Mouse (Mus musculus): ENCODE measurements around the gene Mki67. TPM values are rescaled to one million over a fixed set of nuclear protein-coding genes. Genes with fewer than 3 reads are reported as not detected.

Mki67 gene
- 50.8 and 67.1 TPM in 2 replicates for polyA plus RNA-seq (2014; fragmentation: Nextera tagmentation; extraction: Ambion mirVana)

DNA sequence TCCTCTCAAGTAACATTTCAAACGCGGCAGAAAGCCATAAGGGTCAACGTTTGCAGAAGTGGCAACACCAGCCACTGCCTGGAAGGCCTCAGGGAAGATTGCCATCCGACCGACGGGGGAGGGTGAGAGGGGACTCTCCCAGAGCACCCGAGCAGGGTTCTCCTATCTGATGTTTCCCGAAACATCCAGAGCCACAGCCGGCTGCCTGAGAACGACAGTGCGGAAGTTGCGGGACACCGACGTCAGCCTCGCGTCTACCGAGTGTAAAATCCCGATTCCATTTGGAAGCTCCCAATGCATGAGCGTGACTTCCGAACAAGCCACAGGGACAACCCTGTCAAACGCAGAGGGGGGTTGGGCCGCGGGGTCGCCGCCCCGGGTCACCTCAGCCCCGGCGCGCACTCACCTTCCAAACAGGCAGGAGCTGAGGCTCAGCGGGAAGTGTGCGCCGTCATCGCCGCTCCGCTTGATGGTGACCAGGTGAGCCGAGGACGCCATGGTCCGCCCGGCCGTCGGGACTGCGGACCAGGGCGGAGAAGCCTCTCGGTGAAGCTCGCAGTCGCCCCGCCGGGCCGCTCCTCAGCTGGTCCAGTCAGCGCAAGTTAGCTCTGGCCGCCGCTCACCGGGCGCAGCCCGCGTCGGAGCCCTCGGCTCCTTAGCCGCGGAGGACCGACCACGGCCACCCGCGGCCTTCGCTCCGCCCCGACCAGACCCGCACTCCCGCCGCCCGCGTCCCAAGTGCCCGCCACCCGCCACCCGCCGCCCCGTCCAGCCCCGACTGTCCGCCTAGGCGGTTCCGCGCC is at the start of gene Mki67:
Gene Mki67 (minus strand): TSS at position 720 of the 803 bp plus-strand sequence.
- ATAC-seq (ENCODE audit: low FRiP score, low TSS enrichment) = peak; percentile 71
- H3K27me3 ChIP-seq (ENCODE audit: control insufficient read depth, insufficient read depth, low read length) = no peaks in the 10 kb centered on the region
- H3K27ac ChIP-seq (ENCODE audit: low read depth, low read length) = peak within 1 kb of the TSS; percentile 79
- no peaks in the 10 kb centered on the region for H3K9me3 ChIP-seq (ENCODE audit: control insufficient read depth, low read length)
- peaks cover 11% of the 10 kb centered on the region; the same call in 1 of the 2 replicates for H3K4me1 ChIP-seq (ENCODE audit: control insufficient read depth, insufficient read depth, low read length)
- H3K9ac ChIP-seq (ENCODE audit: low read depth, low read length) = peak within 1 kb of the TSS; percentile 95
- H3K4me2 ChIP-seq (replicated peaks; ENCODE audit: low read depth, low read length) = peak within 1 kb of the TSS; percentile 57
- peaks cover 3% of the 10 kb centered on the region for H3K36me3 ChIP-seq (ENCODE audit: control insufficient read depth, insufficient read depth, low read length)
- H3K4me3 ChIP-seq (ENCODE audit: low read length) = peak within 1 kb of the TSS; percentile 97
- under 1% methylated on average over 74 of the region's 82 CpGs for WGBS

DNA sequence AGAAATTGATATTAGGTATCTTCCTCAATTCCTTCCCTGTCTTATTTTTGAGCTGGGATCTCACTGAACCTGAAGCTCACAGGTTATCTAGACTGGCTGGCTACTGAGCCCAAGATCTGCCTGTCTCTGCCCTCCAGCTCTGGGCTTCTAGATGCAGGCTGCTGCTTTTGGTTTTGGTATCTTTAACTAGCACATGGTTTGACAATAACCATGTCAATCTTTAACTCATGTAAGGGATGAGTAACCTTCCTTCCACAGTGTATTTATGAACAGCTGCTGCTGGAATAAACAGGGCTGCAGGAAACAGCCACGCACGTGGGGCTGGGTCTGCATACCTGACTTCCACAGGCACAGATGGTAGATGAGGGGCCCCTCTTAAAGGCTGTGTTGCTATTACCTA is 47.1 kb upstream of the Mki67 start:
- Histone ChIP-seq H3K27me3 (ENCODE audit: control insufficient read depth, insufficient read depth, low read length) (no peaks in the 10 kb centered on the region), H3K36me3 (ENCODE audit: control insufficient read depth, insufficient read depth, low read length) (no peaks in the 10 kb centered on the region), H3K4me1 (ENCODE audit: control insufficient read depth, insufficient read depth, low read length) (no peaks in the 10 kb centered on the region), H3K4me3 (ENCODE audit: low read length) (no peak overlapping the region), H3K9me3 (ENCODE audit: control insufficient read depth, low read length) (no peaks in the 10 kb centered on the region), H3K4me2 (replicated peaks; ENCODE audit: low read depth, low read length) (no peak overlapping the region), H3K9ac (ENCODE audit: low read depth, low read length) (no peak overlapping the region), H3K27ac (ENCODE audit: low read depth, low read length) (no peak overlapping the region)
- WGBS = 74% methylated on average over 2 of the region's 2 CpGs
- no peak for ATAC-seq (ENCODE audit: low FRiP score, low TSS enrichment)

DNA sequence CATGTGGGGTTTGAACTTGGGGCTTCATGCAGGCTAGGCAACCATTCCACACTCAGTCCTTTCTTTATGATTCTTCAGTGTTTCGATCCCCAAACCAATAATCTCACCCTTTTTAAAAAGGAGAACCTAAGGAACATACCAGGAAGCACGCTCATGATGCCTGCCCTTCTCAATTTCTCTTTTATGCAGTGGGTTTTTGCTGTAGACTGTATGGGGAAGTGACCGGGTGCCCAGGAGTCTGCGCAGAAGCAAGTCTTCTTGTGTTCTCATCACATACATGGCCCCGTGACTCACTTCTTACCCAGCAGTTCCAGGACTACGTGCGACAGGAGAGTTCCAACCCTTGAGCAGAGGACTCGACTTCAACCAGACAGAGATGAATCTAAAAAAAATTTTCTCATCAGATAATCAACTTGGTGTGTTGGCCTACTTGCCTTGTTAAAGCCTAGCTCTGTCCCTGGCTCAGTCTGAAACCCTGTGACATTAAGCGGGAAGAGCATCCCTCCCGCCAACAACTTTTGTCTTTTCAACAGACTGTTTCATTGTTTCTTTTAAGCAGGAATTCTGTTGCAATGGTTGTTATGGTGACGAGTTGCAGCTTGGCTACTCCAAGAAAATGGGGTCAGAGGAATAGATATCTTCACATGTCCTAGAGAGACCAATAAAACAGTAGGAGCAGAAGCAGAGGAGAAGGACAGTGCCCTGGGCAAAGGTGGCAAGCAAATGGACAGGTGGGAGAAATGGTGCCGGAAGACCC is 42.8 kb upstream of the Mki67 start:
- Histone ChIP-seq H3K9ac (ENCODE audit: low read depth, low read length) (no peak overlapping the region), H3K4me2 (replicated peaks; ENCODE audit: low read depth, low read length) (no peak overlapping the region), H3K4me1 (ENCODE audit: control insufficient read depth, insufficient read depth, low read length) (no peaks in the 10 kb centered on the region), H3K27me3 (ENCODE audit: control insufficient read depth, insufficient read depth, low read length) (no peaks in the 10 kb centered on the region), H3K4me3 (ENCODE audit: low read length) (no peak overlapping the region), H3K27ac (ENCODE audit: low read depth, low read length) (no peak overlapping the region), H3K36me3 (ENCODE audit: control insufficient read depth, insufficient read depth, low read length) (no peaks in the 10 kb centered on the region), H3K9me3 (ENCODE audit: control insufficient read depth, low read length) (no peaks in the 10 kb centered on the region)
- ATAC-seq (ENCODE audit: low FRiP score, low TSS enrichment) = no peak
- 88% methylated on average over 12 of the region's 12 CpGs for WGBS

DNA sequence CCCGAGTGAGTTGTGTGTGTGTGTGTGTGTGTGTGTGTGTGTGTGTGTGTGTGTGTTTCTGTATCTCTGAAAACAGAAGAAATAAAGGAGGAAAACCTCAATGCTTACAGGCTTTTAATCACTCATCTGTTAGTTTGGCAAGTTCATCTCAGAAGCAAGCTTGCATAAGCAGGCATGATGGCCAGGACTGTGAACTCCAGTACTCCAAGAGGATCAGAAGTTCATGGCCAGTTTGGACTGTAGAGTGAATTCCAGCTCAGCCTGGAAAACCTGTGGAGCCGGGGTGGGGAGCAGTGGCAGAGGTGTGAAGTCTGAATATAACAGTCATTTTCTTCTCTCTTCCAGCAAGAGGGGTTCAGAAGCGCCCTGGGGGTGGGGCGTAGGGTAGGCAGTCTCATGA is 42.0 kb upstream of the Mki67 start:
- Histone ChIP-seq H3K9me3 (ENCODE audit: control insufficient read depth, low read length) (no peaks in the 10 kb centered on the region), H3K36me3 (ENCODE audit: control insufficient read depth, insufficient read depth, low read length) (no peaks in the 10 kb centered on the region), H3K4me2 (replicated peaks; ENCODE audit: low read depth, low read length) (no peak overlapping the region), H3K4me1 (ENCODE audit: control insufficient read depth, insufficient read depth, low read length) (no peaks in the 10 kb centered on the region), H3K9ac (ENCODE audit: low read depth, low read length) (no peak overlapping the region), H3K27me3 (ENCODE audit: control insufficient read depth, insufficient read depth, low read length) (no peaks in the 10 kb centered on the region), H3K4me3 (ENCODE audit: low read length) (no peak overlapping the region), H3K27ac (ENCODE audit: low read depth, low read length) (no peak overlapping the region)
- WGBS = 75% methylated on average over 4 of the region's 4 CpGs
- no peak for ATAC-seq (ENCODE audit: low FRiP score, low TSS enrichment)

DNA sequence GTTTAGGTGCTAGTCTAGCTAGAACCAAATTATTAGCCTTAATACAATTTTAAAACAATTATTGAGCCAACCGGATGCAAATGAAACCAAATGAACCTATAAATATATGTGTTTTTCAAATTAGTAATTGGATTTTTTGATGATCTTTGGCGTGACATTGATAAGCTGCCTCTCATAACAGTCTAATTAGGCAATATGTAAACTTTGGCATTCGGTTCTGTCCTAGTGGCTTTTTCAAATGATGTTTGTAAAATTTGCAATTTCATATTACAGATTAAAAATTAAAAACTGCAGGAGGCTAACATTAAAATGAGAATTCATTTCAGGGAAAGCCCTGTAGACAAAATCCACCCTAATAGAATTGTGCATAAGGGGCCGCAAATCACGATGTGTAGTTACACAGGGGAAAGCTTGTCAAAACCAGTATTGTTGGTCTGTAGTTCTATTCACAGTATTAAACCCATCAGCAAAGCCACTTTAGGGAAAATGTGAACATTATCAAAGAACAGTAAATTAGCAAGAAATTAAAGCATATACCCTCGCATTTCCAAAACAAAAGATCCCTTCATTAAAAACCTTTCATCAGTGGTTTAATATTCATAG is 40.9 kb upstream of the Mki67 start:
- WGBS = 90% methylated on average over 6 of the region's 6 CpGs
- H3K4me2 ChIP-seq (replicated peaks; ENCODE audit: low read depth, low read length) = no peak overlapping the region
- ATAC-seq (ENCODE audit: low FRiP score, low TSS enrichment) = no peak

DNA sequence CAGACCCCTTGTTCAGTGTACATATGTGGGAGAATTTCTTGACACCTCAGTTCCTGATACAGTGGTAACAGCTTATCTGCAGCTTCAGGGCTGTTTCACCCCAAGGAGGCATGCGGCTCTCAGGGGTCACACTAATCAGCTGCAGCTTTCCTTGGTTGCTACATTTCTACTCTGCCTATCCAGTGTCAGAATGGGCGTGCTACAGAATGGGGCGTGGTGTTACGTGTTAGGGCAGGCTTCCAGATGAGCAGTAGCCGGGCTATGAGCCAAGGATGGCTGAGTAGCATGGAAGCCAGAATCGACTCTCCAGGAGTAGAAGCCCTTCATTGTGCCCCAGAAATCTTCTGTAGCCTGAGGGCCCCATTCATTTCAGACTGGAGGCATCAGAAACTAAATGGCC is 32.8 kb upstream of the Mki67 start:
- Histone ChIP-seq H3K4me2 (replicated peaks; ENCODE audit: low read depth, low read length) (no peak overlapping the region), H3K36me3 (ENCODE audit: control insufficient read depth, insufficient read depth, low read length) (no peaks in the 10 kb centered on the region), H3K9me3 (ENCODE audit: control insufficient read depth, low read length) (no peaks in the 10 kb centered on the region), H3K4me1 (ENCODE audit: control insufficient read depth, insufficient read depth, low read length) (no peaks in the 10 kb centered on the region), H3K4me3 (ENCODE audit: low read length) (no peak overlapping the region), H3K27ac (ENCODE audit: low read depth, low read length) (no peak overlapping the region), H3K27me3 (ENCODE audit: control insufficient read depth, insufficient read depth, low read length) (no peaks in the 10 kb centered on the region), H3K9ac (ENCODE audit: low read depth, low read length) (no peak overlapping the region)
- 84% methylated on average over 6 of the region's 6 CpGs for WGBS
- ATAC-seq (ENCODE audit: low FRiP score, low TSS enrichment) = no peak

More for the DNA sequence above, 40.9 kb upstream of the Mki67 start:
- Histone ChIP-seq H3K9me3 (ENCODE audit: control insufficient read depth, low read length) (no peaks in the 10 kb centered on the region), H3K4me3 (ENCODE audit: low read length) (no peak overlapping the region), H3K36me3 (ENCODE audit: control insufficient read depth, insufficient read depth, low read length) (no peaks in the 10 kb centered on the region), H3K27me3 (ENCODE audit: control insufficient read depth, insufficient read depth, low read length) (no peaks in the 10 kb centered on the region), H3K9ac (ENCODE audit: low read depth, low read length) (no peak overlapping the region), H3K27ac (ENCODE audit: low read depth, low read length) (no peak overlapping the region), H3K4me1 (ENCODE audit: control insufficient read depth, insufficient read depth, low read length) (no peaks in the 10 kb centered on the region)

DNA sequence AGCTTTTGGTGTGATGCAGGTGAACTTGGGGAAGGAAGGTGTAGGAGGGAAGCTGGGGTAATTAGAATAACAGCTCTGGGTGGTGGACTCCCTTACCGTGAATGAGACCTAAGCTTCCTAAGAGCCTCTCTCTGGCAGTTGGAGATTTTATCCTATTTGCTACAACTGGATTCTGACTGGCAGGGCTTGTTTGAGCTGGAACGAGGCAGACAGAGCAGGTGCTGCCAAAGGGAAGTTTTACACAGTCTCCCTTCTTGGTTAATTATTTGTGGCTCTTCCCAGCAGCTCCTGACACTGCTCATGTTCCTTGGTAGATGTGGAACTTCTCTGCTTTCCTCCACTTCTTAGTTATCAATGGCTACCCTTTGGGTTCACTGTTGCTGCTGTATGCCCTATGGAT is 30.9 kb upstream of the Mki67 start:
- ATAC-seq (ENCODE audit: low FRiP score, low TSS enrichment) = peak; percentile 55
- H3K36me3 ChIP-seq (ENCODE audit: control insufficient read depth, insufficient read depth, low read length) = no peaks in the 10 kb centered on the region
- no peak overlapping the region for H3K9ac ChIP-seq (ENCODE audit: low read depth, low read length)
- peak overlapping the region; percentile 44; the same call in 1 of the 2 replicates for H3K27ac ChIP-seq (ENCODE audit: low read depth, low read length)
- WGBS = 41% methylated on average over 2 of the region's 2 CpGs
- H3K4me2 ChIP-seq (replicated peaks; ENCODE audit: low read depth, low read length) = no peak overlapping the region
- H3K27me3 ChIP-seq (ENCODE audit: control insufficient read depth, insufficient read depth, low read length) = no peaks in the 10 kb centered on the region
- H3K9me3 ChIP-seq (ENCODE audit: control insufficient read depth, low read length) = no peaks in the 10 kb centered on the region; the same call in 1 of the 2 replicates
- H3K4me3 ChIP-seq (ENCODE audit: low read length) = no peak overlapping the region
- H3K4me1 ChIP-seq (ENCODE audit: control insufficient read depth, insufficient read depth, low read length) = no peaks in the 10 kb centered on the region

DNA sequence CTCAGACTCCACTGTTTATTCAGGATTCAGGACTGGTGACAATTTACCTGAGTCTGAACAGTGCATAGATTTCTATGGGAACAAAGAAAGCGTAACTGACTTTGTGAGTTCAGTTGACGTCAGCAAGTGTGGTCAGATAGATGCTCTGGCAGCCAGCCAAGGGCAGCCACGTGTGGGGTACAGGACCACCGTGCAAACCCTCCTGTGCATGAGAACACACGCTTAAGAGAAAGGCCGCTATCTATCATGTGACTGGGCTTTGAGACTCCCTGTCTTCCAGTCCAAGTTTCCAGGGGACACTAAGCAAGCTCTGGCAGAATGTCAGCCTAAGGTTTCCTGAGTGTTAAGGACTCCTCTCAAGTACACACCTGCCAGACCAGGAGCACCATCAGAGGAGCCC is 30.4 kb upstream of the Mki67 start:
- no peak overlapping the region for H3K4me2 ChIP-seq (replicated peaks; ENCODE audit: low read depth, low read length)
- no peaks in the 10 kb centered on the region for H3K27me3 ChIP-seq (ENCODE audit: control insufficient read depth, insufficient read depth, low read length)
- H3K4me1 ChIP-seq (ENCODE audit: control insufficient read depth, insufficient read depth, low read length) = no peaks in the 10 kb centered on the region
- H3K9ac ChIP-seq (ENCODE audit: low read depth, low read length) = no peak overlapping the region
- no peaks in the 10 kb centered on the region; the same call in 1 of the 2 replicates for H3K9me3 ChIP-seq (ENCODE audit: control insufficient read depth, low read length)
- no peak overlapping the region for H3K4me3 ChIP-seq (ENCODE audit: low read length)
- peak; percentile 60; the same call in 1 of the 2 replicates for ATAC-seq (ENCODE audit: low FRiP score, low TSS enrichment)
- WGBS = 60% methylated on average over 6 of the region's 6 CpGs
- peak overlapping the region; percentile 44; the same call in 1 of the 2 replicates for H3K27ac ChIP-seq (ENCODE audit: low read depth, low read length)
- no peaks in the 10 kb centered on the region for H3K36me3 ChIP-seq (ENCODE audit: control insufficient read depth, insufficient read depth, low read length)
